Mouse (Mus musculus) adrenal gland, postnatal 14 days (tissue): ENCODE results near the gene Tmem120a. TPM values are rescaled to one million over a fixed set of nuclear protein-coding genes. Genes with fewer than 3 reads are reported as not detected.
A peak's percentile ranks its signal among the peaks of the same experiment; 100 is the strongest.

Experiments
- DNase-seq: peaks from one replicate; pipeline ENCODE4 v3.0.0; 2021; ENCODE audit warnings: mixed read lengths
- total RNA-seq: library from RNA; stranded (reverse); gene quantifications from 2 replicates; pipeline ENCODE4 v1.2.3, GENCODE M21; 2021

Tmem120a gene
- total RNA-seq, 1 experiment from 2014 or later, result 45.4 TPM

- DNase-seq, result no peak
These were observed 11.2 kb downstream of the Tmem120a start for GRCm38 (mm10) chr5:135733071-135733470.

DNA sequence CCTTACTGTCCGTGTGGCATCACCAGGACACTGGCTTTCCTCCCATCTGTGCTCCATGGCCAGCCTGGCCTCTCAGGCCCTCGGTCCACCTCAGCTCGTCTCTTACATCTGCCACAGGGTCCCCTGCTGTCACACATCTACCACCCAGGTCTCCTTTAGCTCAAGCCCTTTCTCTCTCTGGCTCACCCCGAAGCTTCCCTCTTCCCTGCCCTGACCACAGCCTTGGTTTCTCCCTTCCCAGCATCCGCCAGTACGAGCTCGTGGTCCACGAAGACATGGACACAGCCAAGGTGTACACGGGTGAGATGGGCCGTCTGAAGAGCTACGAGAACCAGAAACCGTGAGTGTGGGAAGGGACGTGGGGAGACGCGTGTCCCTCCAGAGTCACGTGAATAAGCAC lies 12.9 kb downstream of the Tmem120a start:
- no peak for DNase-seq

GRCm38 (mm10) chr5:135730916-135731315 lies 13.3 kb downstream of the Tmem120a start:
- DNase-seq, result no peak

DNA sequence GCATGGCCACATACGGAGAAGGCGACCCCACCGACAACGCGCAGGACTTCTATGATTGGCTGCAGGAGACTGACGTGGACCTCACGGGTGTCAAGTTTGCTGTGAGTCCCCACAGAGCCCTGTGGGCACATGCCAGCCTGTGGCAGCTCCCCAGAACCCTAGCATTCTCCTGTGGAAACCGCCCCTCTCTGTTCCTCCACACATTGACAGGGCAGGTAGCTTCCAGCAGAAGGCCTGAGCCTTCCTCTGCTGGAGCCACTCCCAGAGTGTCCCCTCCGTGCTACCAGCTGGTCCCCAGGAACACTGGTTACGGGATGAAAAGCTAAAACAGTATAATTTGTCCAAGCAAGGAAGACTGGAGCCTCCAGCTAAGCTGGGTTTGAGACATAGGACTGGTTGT lies 14.0 kb downstream of the Tmem120a start:
- DNase-seq, result no peak

- no peak for DNase-seq
These were observed 14.9 kb downstream of the Tmem120a start for GRCm38 (mm10) chr5:135729351-135729750.

GRCm38 (mm10) chr5:135728361-135728760 lies 15.9 kb downstream of the Tmem120a start:
- DNase-seq, result no peak

DNA sequence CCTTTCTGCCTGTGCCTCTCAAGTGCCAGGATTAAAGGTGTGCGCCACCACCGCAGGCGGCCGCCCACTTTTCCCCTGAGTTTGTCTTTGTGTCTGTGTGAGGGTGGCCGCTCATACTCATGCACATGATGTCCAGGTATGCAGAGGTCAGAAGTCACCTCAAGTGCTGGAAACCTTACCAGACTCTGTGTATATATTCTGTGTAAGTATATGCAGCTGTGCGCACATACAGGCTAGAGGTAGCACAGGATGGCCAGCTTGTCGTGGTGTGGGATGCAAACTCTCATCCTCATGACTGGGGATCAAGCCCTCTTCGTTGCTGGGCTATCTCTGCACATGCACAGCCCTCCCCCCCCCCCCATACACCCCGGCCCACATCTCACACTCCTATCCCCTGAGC lies 16.4 kb downstream of the Tmem120a start:
- DNase-seq, result no peak

DNA sequence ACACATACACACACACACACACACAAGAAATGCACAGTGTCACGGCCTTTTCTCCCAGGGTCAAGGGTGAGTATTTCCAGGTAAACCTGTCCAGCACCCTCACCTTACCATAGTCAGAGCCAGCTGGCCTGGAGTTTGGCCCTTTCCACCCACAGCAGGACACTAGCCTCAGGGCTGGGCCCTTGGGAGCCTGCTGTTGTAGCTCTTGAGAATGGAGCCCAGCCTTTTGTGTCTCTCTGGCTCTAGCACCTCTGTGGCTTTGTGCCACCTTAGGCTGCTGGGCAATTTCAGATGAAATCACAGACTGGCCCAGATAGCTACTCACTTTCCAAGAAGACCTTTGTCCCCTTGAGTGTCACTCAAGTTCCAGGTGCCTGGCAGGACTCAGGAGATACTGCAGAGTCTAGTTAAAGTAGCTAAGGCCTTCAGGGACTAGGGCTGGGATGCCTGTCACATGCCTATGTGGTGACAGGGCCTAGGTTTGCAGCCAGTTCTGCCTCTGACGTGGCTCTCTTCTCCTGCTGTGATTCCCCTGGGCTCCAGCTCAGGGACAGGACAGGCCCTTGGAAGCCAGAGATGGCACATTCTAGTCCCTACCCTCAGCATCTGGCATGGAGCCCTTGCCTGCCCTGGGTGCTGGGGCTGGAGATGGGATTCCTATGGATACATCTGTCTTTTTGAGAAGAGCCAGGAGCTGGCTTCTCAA lies 17.5 kb downstream of the Tmem120a start:
- DNase-seq, result peak; percentile 81

DNA sequence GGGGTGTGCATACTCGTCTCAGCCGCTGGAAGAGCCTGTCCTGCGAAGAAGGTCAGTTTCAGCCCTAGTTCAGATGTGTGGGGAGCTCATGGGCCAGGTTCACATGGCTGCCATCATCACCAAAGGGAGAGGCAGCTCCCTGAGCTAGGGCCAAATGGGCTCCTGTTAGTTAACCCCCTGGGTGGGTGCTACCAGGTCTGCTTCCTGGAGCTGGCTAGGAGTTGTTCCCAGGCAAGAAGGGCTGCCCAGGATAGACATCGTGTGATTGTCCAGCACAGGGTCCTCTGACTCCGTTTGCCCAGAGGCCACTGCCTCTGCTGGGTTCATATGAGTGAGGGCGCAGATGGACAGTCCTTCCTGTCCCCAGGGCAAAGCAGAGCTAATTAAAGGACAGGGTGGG lies 18.3 kb downstream of the Tmem120a start:
- DNase-seq, result no peak

- peak; percentile 59 for DNase-seq
These were observed 18.8 kb downstream of the Tmem120a start for GRCm38 (mm10) chr5:135725391-135725841.

GRCm38 (mm10) chr5:135724536-135725322 lies 19.5 kb downstream of the Tmem120a start:
- peak; percentile 60 for DNase-seq

DNA sequence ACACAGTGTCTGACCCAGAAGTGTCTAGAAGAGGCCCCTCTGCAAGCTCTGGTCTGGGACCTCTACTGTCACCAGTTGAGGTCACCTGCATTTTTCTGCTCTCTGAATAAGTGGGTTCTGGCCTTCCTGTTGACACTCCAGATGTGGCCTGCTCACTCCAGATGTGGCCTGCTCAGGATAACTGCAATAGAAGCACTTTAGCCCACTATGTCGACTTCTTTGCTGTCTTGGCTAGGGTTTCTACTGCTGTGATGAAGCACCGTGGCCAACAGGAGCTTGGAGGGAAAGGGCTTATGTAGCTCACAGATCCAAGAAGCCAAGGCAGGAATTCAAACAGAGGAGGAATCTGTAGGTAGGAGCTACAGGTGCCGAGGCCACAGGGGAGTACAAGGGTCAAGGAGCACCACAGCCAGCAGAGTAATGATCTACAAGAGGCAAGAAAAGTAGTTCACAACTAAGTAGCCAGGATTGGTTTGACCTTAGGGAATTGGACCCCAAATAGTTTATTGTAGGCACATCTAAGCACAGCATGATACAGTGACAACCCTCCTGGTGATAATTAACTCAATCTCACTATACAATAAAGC lies 21.0 kb downstream of the Tmem120a start:
- no peak for DNase-seq

DNA sequence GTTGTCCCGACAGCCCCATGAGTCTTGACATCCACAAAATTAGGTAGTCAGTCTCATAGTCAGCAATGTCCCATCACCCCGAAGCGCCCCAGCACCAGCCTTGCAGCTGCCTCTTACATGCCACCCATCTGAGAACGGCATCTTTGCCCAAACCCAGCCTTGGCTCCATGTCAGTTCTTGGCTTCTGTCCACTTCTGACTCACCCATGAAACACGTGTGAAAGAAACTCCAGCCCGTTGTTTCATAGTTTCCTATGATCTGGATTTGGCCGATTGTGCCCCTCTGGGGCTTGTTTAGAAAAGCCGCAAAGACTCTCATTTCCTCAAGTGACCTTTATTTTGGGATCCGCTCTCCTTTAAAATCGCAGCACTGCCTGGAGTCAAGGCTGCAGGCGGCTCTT lies 22.1 kb downstream of the Tmem120a start:
- DNase-seq, result peak; percentile 92

DNA sequence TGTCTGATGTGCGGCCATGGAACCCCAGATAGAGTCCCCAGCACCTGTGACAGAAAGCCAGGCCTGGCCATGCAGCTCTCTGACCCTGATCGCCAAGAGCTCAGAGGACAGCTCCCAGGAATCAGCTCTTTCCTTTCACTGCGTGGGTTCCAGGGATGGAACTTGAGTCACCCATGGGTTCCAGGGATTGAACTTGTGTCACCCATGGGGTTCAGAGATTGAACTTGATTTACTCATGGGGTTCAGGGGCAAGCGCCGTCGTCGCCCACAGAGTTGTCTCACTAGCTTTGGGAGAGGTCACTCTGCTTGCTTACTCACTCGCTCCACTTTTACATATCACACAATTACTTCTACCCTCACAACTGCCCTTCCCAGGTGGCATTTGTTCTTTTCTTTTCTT lies 23.2 kb downstream of the Tmem120a start:
- no peak for DNase-seq

DNA sequence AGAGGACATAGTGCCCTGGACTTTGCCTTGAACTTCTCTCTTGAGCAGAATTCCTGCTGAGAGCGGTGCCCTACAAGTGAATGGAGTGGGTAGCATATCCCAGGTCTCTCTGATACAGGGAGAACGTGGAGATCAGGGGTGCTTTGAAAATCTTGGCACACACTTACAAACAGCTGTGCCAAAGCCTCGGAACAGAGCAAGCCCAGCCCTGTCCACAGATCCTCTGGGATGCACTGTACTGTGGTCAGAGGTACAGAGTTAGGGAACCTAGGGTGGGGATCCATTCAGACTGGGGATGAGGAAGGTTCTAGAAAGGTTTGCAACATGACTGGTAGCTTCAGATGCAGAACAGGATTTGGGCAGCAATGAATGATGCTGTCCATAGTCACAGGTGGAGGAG lies 24.1 kb downstream of the Tmem120a start:
- DNase-seq, result no peak

DNA sequence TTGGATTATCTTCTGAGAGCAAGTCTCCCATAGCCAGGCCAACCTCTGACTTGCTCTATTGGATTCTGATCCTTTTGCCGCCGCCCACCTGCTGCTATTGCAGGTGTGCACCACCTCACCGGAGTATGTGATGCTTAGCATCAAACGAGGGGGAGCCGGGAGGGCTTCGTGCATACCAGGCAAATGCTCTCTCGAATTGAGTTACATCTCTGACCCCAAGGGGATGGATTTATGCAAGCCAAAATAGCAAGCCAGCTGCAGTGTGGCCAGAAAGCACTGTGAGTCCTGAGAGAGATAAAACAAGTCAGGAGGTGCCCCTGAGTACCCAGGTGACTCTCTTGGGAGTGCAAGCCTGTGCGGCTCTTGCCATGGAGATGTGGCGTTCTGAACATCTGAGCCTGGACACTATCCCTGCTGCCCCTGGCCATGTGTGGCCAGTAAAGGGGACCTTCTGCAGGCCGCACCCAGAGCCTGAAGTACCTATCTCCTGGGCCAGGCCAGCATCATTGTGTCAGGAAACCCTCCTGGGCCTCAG lies 24.6 kb downstream of the Tmem120a start:
- DNase-seq, result no peak

DNA sequence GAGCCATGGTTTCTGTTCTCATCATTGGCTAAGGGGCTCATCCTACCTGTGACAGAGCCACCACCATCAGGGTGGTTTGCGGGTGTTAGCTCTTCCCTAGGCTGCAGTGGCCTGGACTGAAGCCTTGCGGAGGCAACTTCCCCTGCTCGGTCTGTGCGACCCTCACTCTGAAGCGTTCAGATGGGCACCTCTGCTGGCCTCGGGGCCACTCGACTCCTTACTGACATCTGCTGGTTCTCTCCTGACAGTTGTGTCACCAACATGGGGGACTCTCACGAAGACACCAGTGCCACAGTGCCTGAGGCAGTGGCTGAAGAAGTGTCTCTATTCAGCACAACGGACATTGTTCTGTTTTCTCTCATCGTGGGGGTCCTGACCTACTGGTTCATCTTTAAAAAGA lies 28.6 kb downstream of the Tmem120a start:
- peak; percentile 55 for DNase-seq

DNA sequence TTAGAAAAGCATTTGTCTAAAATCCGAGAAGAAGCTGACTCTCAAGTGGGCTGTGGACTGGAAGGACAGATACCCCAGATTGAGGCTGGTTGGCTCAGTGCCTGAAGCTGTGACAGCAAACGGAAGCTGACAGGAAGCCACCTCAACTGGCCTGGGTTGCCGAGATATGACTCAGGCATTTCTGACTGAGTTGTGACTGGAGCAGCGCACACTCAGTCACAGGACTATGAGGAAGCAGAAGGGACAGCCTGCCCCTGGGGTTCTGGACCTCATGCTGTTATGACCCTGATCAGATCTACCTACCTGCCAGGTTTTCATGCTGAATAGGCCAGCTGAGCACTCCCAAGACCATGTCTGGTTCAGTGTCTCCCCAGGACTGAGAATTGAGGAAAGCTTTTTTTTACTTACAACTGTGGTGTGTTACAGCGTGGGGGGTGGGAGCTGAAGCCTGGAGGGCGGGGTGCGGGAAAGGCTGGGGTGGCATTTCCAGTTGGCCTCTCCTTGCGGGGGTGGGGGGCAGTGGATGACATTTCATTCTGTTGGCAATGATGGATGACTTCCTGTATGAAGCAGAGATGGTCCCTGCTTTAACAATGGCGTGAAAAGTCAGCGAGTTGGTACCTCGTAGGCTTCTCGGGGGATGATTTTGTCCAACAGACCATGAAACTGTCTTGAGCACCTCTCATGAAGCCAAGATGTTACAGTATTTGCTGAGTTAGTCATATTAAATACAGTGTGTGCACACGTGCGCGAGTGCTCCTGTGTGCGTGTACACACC lies 30.6 kb downstream of the Tmem120a start:
- DNase-seq, result peak; percentile 90

GRCm38 (mm10) chr5:135712803-135713202 lies 31.4 kb downstream of the Tmem120a start:
- no peak for DNase-seq

- DNase-seq, result no peak
These were observed 32.5 kb downstream of the Tmem120a start for GRCm38 (mm10) chr5:135711582-135712355.

DNA sequence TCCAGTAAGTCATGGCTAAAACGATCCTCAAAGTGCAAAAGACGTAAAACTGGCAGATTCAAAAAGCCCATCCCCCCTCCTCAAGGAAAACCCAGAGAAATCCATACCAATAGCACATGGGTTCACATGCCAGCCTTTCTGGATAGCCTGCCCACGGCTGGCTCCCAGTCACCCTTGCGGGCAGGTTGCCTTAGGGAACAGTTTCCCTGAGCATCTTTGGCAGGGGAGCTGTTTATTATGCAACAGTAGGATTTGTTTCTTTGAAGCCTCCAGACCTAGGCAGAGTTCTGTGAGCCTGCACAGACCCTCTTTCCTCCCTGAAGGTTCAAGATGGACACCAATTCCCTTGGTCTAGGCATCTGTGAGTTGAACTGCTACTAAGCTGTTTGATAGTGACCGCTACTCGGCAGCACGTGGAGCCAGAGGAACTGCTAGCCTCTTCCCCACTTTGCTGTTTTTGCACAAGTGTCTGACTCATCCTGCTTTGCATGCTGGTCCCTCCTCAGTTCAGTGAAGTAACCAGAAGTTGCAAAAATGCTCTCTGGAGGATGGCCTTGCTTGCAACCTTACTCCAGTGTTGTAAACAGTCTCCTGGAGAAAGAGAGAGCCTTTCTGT lies 33.5 kb downstream of the Tmem120a start:
- DNase-seq, result peak; percentile 79
